Mouse (Mus musculus) bone marrow macrophage, adult 2 months (primary cell): ENCODE measurements around the gene Mycbpap.

Experiments used
- CTCF ChIP-seq: IDR thresholded peaks from 2 replicates; pipeline ENCODE4 v1.5.1; 2012; ENCODE audit warnings: low read depth, mild to moderate bottlenecking, low read length, moderate library complexity
- POLR2A ChIP-seq: IDR thresholded peaks from 2 replicates; pipeline ENCODE4 v1.6.1; 2012; ENCODE audit warnings: mild to moderate bottlenecking, low read depth, low read length, borderline replicate concordance

- TF ChIP-seq POLR2A, result no peak
- TF ChIP-seq CTCF, result no peak
These were observed 28.9 kb upstream of the Mycbpap start for GRCm38 (mm10) chr11:94550442-94550744.
